Mouse (Mus musculus) testis, adult 2 months (tissue): ENCODE data around the gene Mrgpre.

Experiments used
- CTCF ChIP-seq: fragments of 200-500 bp; IDR thresholded peaks from 2 replicates; pipeline ENCODE4 v1.5.1; 2012; ENCODE audit warnings: low read depth, mild to moderate bottlenecking, inconsistent platforms, low read length, moderate library complexity; ENCODE audit not compliant: control insufficient read depth, insufficient read depth, insufficient replicate concordance
- POLR2A ChIP-seq: fragments of 200-500 bp; IDR thresholded peaks from 2 replicates; pipeline ENCODE4 v1.6.1; 2012; ENCODE audit warnings: low read depth, mild to moderate bottlenecking, inconsistent platforms, low read length, moderate library complexity; ENCODE audit not compliant: control insufficient read depth

GRCm38 (mm10) chr7:143757696-143758095 is 26.6 kb downstream of the Mrgpre start:
- TF ChIP-seq POLR2A = no peak
- TF ChIP-seq CTCF = no peak
